Mouse (Mus musculus) MEL (cell line): ENCODE measurements around the gene Slc24a4. TPM values are rescaled to one million over a fixed set of nuclear protein-coding genes. Genes with fewer than 3 reads are reported as not detected.

Experiments
- DNase-seq: peaks from one replicate; pipeline ENCODE4 v3.0.0; 2011; ENCODE audit warnings: low read depth, low spot score
- H3K27ac ChIP-seq: 2 replicates; pipeline ENCODE4 v1.5.1; 2012; ENCODE audit warnings: low read depth, mild to moderate bottlenecking, control low read depth, low read length, moderate library complexity; ENCODE audit not compliant: control insufficient read depth
- H3K27me3 ChIP-seq, 2 experiments: fragments of 150-350 bp in 1 of 2; sonication (generic) in 1 of 2; 2 replicates each; pipeline ENCODE4 v1.6.1; 2012; ENCODE audit warnings: low read length in 2 of 2, mild to moderate bottlenecking in 2 of 2, improper control_type of control experiment in 1 of 2, moderate library complexity in 1 of 2; ENCODE audit not compliant: insufficient read depth in 2 of 2, control insufficient read depth in 1 of 2
- H3K36me3 ChIP-seq, 2 experiments: 2 replicates each; pipeline ENCODE4 v1.6.1; 2012 to 2014; ENCODE audit warnings: low read length in 2 of 2, improper control_type of control experiment in 1 of 2, inconsistent platforms in 1 of 2, mild to moderate bottlenecking in 1 of 2; ENCODE audit not compliant: insufficient read depth in 2 of 2, control insufficient read depth in 1 of 2
- H3K4me1 ChIP-seq, 2 experiments: fragments of 150-350 bp in 1 of 2; sonication (generic) in 1 of 2; 2 replicates each; pipeline ENCODE4 v1.6.1; 2012; ENCODE audit warnings: low read length in 2 of 2, improper control_type of control experiment in 1 of 2, mild to moderate bottlenecking in 1 of 2; ENCODE audit not compliant: insufficient read depth in 2 of 2, control insufficient read depth in 1 of 2
- H3K4me3 ChIP-seq, 2 experiments: fragments of 150-350 bp in 1 of 2; sonication (generic) in 1 of 2; 2 replicates each; pipeline ENCODE4 v1.5.1; 2012; ENCODE audit warnings: low read depth in 2 of 2, low read length in 2 of 2, mild to moderate bottlenecking in 2 of 2, moderate library complexity in 2 of 2, control low read depth in 1 of 2, improper control_type of control experiment in 1 of 2; ENCODE audit not compliant: control insufficient read depth in 1 of 2, insufficient read depth in 1 of 2
- H3K79me2 ChIP-seq: 2 replicates; pipeline ENCODE4 v1.6.1; 2012; ENCODE audit warnings: mild to moderate bottlenecking, low read length, moderate library complexity; ENCODE audit not compliant: control insufficient read depth, poor library complexity, insufficient read depth
- H3K9ac ChIP-seq: 2 replicates; pipeline ENCODE4 v1.6.1; 2012; ENCODE audit warnings: low read depth, mild to moderate bottlenecking, control low read depth, low read length, moderate library complexity; ENCODE audit not compliant: control insufficient read depth, poor library complexity, severe bottlenecking
- H3K9me3 ChIP-seq: fragments of 150-350 bp; sonication (generic); replicated peaks from 2 replicates; pipeline ENCODE4 v1.6.1; 2012; ENCODE audit warnings: mild to moderate bottlenecking, low read length, improper control_type of control experiment, moderate library complexity; ENCODE audit not compliant: insufficient read depth
- CHD2 ChIP-seq: IDR thresholded peaks from 2 replicates; pipeline ENCODE4 v1.6.1; 2011; ENCODE audit warnings: low read length, improper control_type of control experiment
- CTCF ChIP-seq, 3 experiments: IDR thresholded peaks in 2 of 3; conservative IDR thresholded peaks in 1 of 3; 2 replicates each; pipeline ENCODE4 v1.5.1; 2011 to 2012; ENCODE audit warnings: low read length in 3 of 3, low read depth in 2 of 3, mild to moderate bottlenecking in 2 of 3, improper control_type of control experiment in 1 of 3, inconsistent platforms in 1 of 3, mixed read lengths in 1 of 3, moderate library complexity in 1 of 3; ENCODE audit not compliant: control insufficient read depth in 1 of 3, insufficient read depth in 1 of 3, poor library complexity in 1 of 3, severe bottlenecking in 1 of 3
- EP300 ChIP-seq, 2 experiments: IDR thresholded peaks; 2 replicates each; pipeline ENCODE4 v1.6.1; 2011; ENCODE audit warnings: improper control_type of control experiment in 2 of 2, low read length in 2 of 2, low read depth in 1 of 2, mild to moderate bottlenecking in 1 of 2
- ETS1 ChIP-seq: IDR thresholded peaks from 2 replicates; pipeline ENCODE4 v1.6.1; 2012; ENCODE audit warnings: low read depth, mild to moderate bottlenecking, inconsistent platforms, low read length, improper control_type of control experiment, moderate library complexity
- GABPA ChIP-seq: IDR thresholded peaks from 2 replicates; pipeline ENCODE4 v1.6.1; 2012; ENCODE audit warnings: low read depth, mild to moderate bottlenecking, inconsistent platforms, low read length, improper control_type of control experiment, moderate library complexity
- GATA1 ChIP-seq: IDR thresholded peaks from 2 replicates; pipeline ENCODE4 v1.6.1; 2011; ENCODE audit warnings: low read depth, low read length, improper control_type of control experiment
- HCFC1 ChIP-seq: IDR thresholded peaks from 2 replicates; pipeline ENCODE4 v1.6.1; 2012; ENCODE audit warnings: low read depth, mild to moderate bottlenecking, inconsistent platforms, low read length, improper control_type of control experiment, moderate library complexity
- JUND ChIP-seq: IDR thresholded peaks from 2 replicates; pipeline ENCODE4 v1.6.1; 2011; ENCODE audit warnings: low read depth, mild to moderate bottlenecking, improper control_type of control experiment, low read length
- MXI1 ChIP-seq: IDR thresholded peaks from 2 replicates; pipeline ENCODE4 v1.6.1; 2011; ENCODE audit warnings: mild to moderate bottlenecking, low read depth, low read length, improper control_type of control experiment
- MYB ChIP-seq: IDR thresholded peaks from 2 replicates; pipeline ENCODE4 v1.6.1; 2011; ENCODE audit warnings: mild to moderate bottlenecking, low read depth, low read length, improper control_type of control experiment
- MYC ChIP-seq: IDR thresholded peaks from 2 replicates; pipeline ENCODE4 v1.6.1; 2011; ENCODE audit warnings: low read depth, mild to moderate bottlenecking, low read length, improper control_type of control experiment, moderate library complexity
- NELFE ChIP-seq: IDR thresholded peaks from 2 replicates; pipeline ENCODE4 v1.6.1; 2011; ENCODE audit warnings: low read depth, low read length, improper control_type of control experiment
- POLR2A ChIP-seq, 2 experiments: IDR thresholded peaks; 2 replicates each; pipeline ENCODE4 v1.6.1; 2011 to 2012; ENCODE audit warnings: low read length in 2 of 2, mild to moderate bottlenecking in 2 of 2, control low read depth in 1 of 2, improper control_type of control experiment in 1 of 2, low read depth in 1 of 2, moderate library complexity in 1 of 2; ENCODE audit not compliant: control insufficient read depth in 1 of 2, insufficient read depth in 1 of 2, poor library complexity in 1 of 2
- POLR2AphosphoS2 ChIP-seq: IDR thresholded peaks from 2 replicates; pipeline ENCODE4 v1.6.1; 2011; ENCODE audit warnings: low read length, improper control_type of control experiment
- SIN3A ChIP-seq: IDR thresholded peaks from 2 replicates; pipeline ENCODE4 v1.6.1; 2012; ENCODE audit warnings: low read length, improper control_type of control experiment, inconsistent platforms
- SMC3 ChIP-seq: IDR thresholded peaks from 2 replicates; pipeline ENCODE4 v1.6.1; 2011; ENCODE audit warnings: low read depth, low read length, improper control_type of control experiment
- TAL1 ChIP-seq: IDR thresholded peaks from 2 replicates; pipeline ENCODE4 v1.6.1; 2012; ENCODE audit warnings: mild to moderate bottlenecking, inconsistent platforms, low read length, moderate library complexity, mixed read lengths
- TBP ChIP-seq: IDR thresholded peaks from 2 replicates; pipeline ENCODE4 v1.8.0; 2011; ENCODE audit warnings: low read depth, low read length, improper control_type of control experiment
- USF1 ChIP-seq: IDR thresholded peaks from 2 replicates; pipeline ENCODE4 v1.6.1; 2014; ENCODE audit warnings: low read depth, mild to moderate bottlenecking, inconsistent platforms, low read length, improper control_type of control experiment, moderate library complexity
- USF2 ChIP-seq, 2 experiments: IDR thresholded peaks; 2 replicates each; pipeline ENCODE4 v1.6.1; 2011 to 2012; ENCODE audit warnings: improper control_type of control experiment in 2 of 2, low read length in 2 of 2, borderline replicate concordance in 1 of 2, inconsistent platforms in 1 of 2, low read depth in 1 of 2, mild to moderate bottlenecking in 1 of 2; ENCODE audit not compliant: insufficient read depth in 1 of 2
- ZC3H11A ChIP-seq: IDR thresholded peaks from 2 replicates; pipeline ENCODE4 v1.6.1; 2012; ENCODE audit warnings: low read depth, mild to moderate bottlenecking, inconsistent platforms, low read length, improper control_type of control experiment
- ZNF384 ChIP-seq: IDR thresholded peaks from 2 replicates; pipeline ENCODE4 v1.6.1; 2012; ENCODE audit warnings: low read depth, mild to moderate bottlenecking, inconsistent platforms, low read length, improper control_type of control experiment
- polyA plus RNA-seq, 2 experiments: library from polyadenylated mRNA; stranded (reverse) in 1 of 2; unstranded in 1 of 2; fragments of >175 nt in 1 of 2; fragments of >200 nt in 1 of 2; gene quantifications; 2 replicates each; pipeline versions ENCODE4 v1.2.1 to v1.2.4; 2012; ENCODE audit warnings: low replicate concordance in 2 of 2, low read depth in 1 of 2; ENCODE audit not compliant: insufficient read length in 2 of 2, insufficient read depth in 1 of 2, missing spikeins in 1 of 2
- total RNA-seq: library from RNA; depleted of rRNA; stranded (reverse); fragments of 300-350 nt; gene quantifications from 2 replicates; pipeline ENCODE4 v1.2.3, GENCODE M21; 2012

Slc24a4 gene
- total and polyA plus RNA-seq, 3 experiments: not detected

GRCm38 (mm10) chr12:102151185-102151584 is 22.7 kb downstream of the Slc24a4 start:
- Histone ChIP-seq H3K9ac (no peak overlapping the region), H3K4me1 (no peaks in the 10 kb centered on the region), H3K4me3 (no peak overlapping the region), H3K36me3 (no peaks in the 10 kb centered on the region), H3K27ac (no peak overlapping the region), H3K9me3 (no peaks in the 10 kb centered on the region)
- TF ChIP-seq SIN3A (no peak), JUND (no peak), ZC3H11A (no peak), GATA1 (no peak), POLR2AphosphoS2 (no peak), NELFE (no peak), SMC3 (no peak), POLR2A (IDR thresholded peaks at IDR 0.05; ENCODE audit: control insufficient read depth in 1 of 2, insufficient read depth in 1 of 2, low read depth in 1 of 2, low read length in 2 of 2, poor library complexity in 1 of 2) (no peak), GABPA (no peak), EP300 (IDR thresholded peaks at IDR 0.05; ENCODE audit: low read depth in 1 of 2, low read length in 2 of 2) (no peak), USF2 (IDR thresholded peaks at IDR 0.05; ENCODE audit: borderline replicate concordance in 1 of 2, insufficient read depth in 1 of 2, low read depth in 1 of 2, low read length in 2 of 2) (no peak), MXI1 (no peak), MYC (no peak)
- TF ChIP-seq, all 39 proteins: peak for 0
- H3K79me2 ChIP-seq: no peaks in the 10 kb centered on the region
- no peak for DNase-seq
- H3K27me3 ChIP-seq: no peaks in the 10 kb centered on the region; a peak in 1 of 4 replicates

GRCm38 (mm10) chr12:102153796-102154195 is 25.3 kb downstream of the Slc24a4 start:
- H3K4me3 ChIP-seq: no peak overlapping the region
- DNase-seq: no peak
- H3K4me1 ChIP-seq: no peaks in the 10 kb centered on the region
- no peaks in the 10 kb centered on the region for H3K36me3 ChIP-seq
- H3K27me3 ChIP-seq: no peaks in the 10 kb centered on the region
- H3K9ac ChIP-seq: no peak overlapping the region
- TF ChIP-seq USF1: no peak
- no peak for TF ChIP-seq MYB
- TF ChIP-seq MYC: no peak
- no peak for TF ChIP-seq CTCF (IDR thresholded peaks at IDR 0.05 in 2 of 3, conservative IDR thresholded peaks at IDR 0.05 in 1 of 3; ENCODE audit: control insufficient read depth in 1 of 3, insufficient read depth in 1 of 3, low read depth in 2 of 3, low read length in 3 of 3, poor library complexity in 1 of 3, severe bottlenecking in 1 of 3)
- no peak for TF ChIP-seq HCFC1
- no peak for TF ChIP-seq POLR2A (IDR thresholded peaks at IDR 0.05; ENCODE audit: control insufficient read depth in 1 of 2, insufficient read depth in 1 of 2, low read depth in 1 of 2, low read length in 2 of 2, poor library complexity in 1 of 2)
- TF ChIP-seq ZC3H11A: no peak
- TF ChIP-seq ZNF384: no peak
- TF ChIP-seq TBP: no peak
- no peak for TF ChIP-seq SMC3
- TF ChIP-seq ETS1: no peak
- TF ChIP-seq CHD2: no peak
- no peak for TF ChIP-seq TAL1
- H3K27ac ChIP-seq: no peak overlapping the region
- no peaks in the 10 kb centered on the region for H3K79me2 ChIP-seq
- H3K9me3 ChIP-seq: no peaks in the 10 kb centered on the region
